Mouse (Mus musculus): Measurements from ENCODE around the gene Yap1.
"Not testable (repeated sequence)": the region's sequence is repeated elsewhere in the genome, so short reads cannot be mapped to it uniquely, and the experiment has no call there.

Yap1 gene

DNA sequence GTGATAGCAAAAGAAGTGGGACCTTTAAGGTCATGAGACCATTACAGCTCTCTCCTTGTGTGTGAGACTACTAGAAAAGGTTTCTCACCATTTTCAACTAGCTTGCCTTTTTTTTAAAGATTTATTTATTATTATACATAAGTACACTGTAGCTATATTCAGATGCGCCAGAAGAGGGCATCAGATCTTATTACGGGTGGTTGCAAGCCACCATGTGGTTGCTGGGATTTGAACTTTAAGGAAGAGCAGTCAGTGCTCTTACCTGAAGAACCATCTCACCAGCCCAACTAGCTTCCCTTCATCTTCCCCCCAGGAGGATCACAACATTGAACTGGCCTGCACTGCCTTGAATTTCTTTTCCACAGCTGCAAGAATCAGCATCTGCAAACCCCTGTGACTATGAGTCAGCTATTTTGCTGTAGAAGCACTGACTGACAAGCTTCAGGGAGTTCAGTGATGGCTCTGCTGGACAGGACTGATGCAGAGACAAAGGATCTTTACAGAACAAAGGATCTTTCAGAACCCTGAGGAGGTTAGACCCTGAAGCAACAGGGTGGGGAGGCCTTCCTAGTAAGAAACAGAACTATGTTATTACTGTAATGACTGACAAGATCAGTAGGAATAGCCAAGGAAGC is 96.9 kb downstream of the Yap1 start:
- DNase-seq, result no peak

- DNase-seq, result no peak
Measured at GRCm38 (mm10) chr9:7906564-7906963, 97.8 kb downstream of the Yap1 start.

DNA sequence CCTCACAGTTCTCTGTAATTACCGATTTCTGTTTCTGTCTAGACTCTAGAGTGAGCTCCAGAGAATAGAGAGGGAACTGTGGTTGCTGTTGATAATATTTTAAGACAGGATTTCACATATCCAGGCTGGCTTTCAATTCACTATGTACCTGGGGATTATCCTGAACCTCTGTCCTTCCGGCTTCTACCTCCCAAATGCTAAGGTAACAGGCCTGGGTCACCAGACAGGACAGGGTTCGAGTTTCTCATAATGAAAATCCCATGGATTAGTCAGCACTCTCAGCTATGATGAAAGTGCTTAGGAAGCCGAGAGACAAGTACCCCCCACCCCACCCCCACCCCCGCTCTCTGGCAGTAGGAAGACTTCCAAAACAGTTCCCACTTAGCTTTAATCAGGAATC is 100.6 kb downstream of the Yap1 start:
- DNase-seq, result no peak

DNA sequence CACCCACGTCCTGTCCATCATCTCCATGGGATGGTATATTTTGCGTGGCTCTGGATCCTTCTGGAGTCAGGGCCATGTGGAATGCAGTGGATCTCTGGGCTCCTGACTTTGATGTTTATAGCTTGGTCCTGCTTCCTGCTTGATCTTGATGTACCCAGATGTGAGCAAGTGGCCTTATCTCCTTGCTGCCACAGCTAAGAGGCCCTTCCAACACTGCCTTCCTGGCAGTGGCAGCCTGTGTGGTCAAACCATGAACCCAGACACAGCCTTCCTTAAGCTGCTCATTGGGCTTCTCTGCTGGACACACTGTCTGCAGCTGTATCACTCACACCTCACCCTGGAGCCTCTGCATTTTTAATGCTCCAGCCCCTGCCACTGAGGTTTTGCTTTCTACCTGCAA is 101.1 kb downstream of the Yap1 start:
- DNase-seq, result no peak

DNA sequence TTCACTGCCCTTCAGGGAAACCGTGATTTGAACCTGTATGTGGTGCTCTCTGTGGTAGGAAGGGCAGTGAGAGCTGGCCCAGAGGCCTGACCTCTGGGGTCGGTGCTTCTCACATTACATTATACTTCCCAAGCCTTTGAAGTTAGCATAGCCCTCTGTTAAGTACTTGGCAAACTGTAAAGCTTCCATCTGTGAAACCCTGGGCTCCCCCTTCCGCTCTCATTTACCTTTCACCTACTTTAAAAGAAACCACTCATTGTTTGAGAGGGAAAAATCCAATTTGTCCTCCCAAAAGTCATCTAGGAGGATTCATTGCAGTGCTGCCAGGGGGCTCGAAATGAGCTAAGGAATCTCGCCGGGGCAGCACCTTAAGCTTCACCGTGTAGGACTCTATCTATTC is 102.1 kb downstream of the Yap1 start:
- no peak for DNase-seq

DNA sequence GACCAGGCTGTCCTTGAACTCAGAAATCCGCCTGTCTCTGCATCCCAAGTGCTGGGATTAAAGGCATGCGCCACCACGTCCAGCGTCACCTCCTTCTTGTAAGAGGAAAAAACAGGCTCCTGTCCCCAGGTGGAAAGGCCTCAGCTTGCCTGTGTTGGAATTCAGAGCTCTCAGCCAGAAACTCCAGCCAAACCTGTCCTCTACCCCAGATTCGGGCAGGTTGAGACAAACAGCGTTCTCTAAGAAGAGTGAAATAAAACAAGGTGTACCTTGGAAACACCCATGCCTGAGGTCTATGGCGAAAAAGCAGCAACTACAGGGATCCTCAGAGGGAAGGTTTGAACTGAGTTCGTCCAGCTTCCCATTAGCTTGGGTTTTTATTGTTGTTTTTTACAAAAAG is 103.4 kb downstream of the Yap1 start:
- DNase-seq, result no peak

DNA sequence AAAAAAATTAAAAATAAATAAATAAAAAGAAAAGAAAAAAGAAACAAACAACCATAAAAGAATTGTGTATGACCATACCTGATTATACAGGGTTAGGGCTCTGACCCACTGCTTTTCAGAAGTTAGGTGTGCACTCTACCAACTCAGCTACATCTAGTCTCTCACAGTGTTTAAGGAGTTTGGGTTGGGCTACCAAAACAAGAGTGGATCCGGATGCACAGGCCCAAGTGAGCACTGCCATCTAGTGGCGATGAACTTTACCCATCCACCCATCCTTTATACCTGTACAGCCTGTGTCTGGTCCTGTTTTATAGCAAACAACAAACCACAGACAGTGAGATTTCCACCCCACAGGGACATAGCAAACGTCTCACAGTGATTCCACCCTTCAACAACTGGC is 106.9 kb downstream of the Yap1 start:
- peak; percentile 84 for DNase-seq

DNA sequence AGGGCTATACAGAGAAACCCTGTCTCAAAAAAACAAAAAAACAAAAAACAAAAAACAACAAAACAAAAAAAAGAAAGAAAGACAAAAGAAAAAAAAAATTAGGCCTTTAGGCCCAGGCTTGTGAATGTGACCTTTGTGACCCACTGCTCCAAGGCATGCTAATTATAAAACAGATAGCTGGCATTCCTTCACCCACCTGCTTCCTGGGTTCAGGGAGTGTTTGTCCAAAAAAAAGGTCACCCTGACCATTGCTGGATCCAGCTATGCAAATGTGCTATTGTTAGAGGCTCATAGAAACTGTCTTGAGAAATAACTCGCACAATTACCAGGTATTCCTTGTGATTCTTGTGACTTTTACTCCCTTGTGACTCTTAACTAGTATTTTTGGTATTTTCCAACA is 112.6 kb downstream of the Yap1 start:
- not testable (repeated sequence) for DNase-seq

DNA sequence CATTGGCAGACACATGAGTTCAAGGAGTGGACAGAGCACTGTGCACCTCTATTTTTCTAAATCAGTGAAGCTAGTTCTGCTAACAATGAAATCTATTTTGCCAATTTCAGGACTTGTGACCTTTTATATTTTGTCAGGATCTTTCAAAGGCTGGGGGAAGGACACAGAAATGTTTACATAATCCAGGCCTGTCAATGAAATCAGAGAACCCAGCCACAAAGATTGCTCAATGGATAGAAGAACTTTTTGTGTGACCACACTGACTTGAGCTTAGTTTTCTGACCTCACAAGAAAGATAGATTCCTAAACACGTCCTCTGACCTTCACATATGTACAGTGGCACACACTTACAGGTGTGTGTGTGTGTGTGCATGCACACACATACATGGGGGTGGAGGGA is 113.2 kb downstream of the Yap1 start:
- no peak for DNase-seq

GRCm38 (mm10) chr9:7884346-7884745 is 120.0 kb downstream of the Yap1 start:
- no peak for DNase-seq

GRCm38 (mm10) chr9:7882304-7882865 is 122.0 kb downstream of the Yap1 start:
- no peak for DNase-seq
